Mouse (Mus musculus): ENCODE measurements at regions not wholly inside any gene's neighbourhood (a gene's known extent, or its start where the extent isn't known, plus 50 kb on each side); places are given as distances from the start of the nearest gene placed in this dataset.

GRCm38 (mm10) chr3:147153998-147154397, 301.8 kb downstream of the Ttll7 start:
- Histone ChIP-seq H3K36me3 (replicated peaks) (no peaks in the 10 kb centered on the region), H3K9me3 (no peaks in the 10 kb centered on the region), H3K9ac (no peak overlapping the region), H3K27ac (no peak overlapping the region), H3K4me1 (no peaks in the 10 kb centered on the region), H3K4me2 (no peak overlapping the region), H3K4me3 (no peak overlapping the region), H3K27me3 (replicated peaks) (no peaks in the 10 kb centered on the region)
- WGBS: 82% methylated on average over 2 of the region's 2 CpGs
- no peak for ATAC-seq (replicated peaks)

- no peaks in the 10 kb centered on the region for H3K4me1 ChIP-seq
- 89% methylated on average over 10 of the region's 10 CpGs for WGBS
- H3K9me3 ChIP-seq: no peaks in the 10 kb centered on the region
- H3K4me3 ChIP-seq: no peak overlapping the region
- H3K27ac ChIP-seq: no peak overlapping the region
- no peaks in the 10 kb centered on the region for H3K27me3 ChIP-seq (replicated peaks)
- H3K9ac ChIP-seq: no peak overlapping the region
- H3K36me3 ChIP-seq (replicated peaks): no peaks in the 10 kb centered on the region
- no peak overlapping the region for H3K4me2 ChIP-seq
- no peak for ATAC-seq (replicated peaks)
Measured at GRCm38 (mm10) chr3:147163126-147163525, 311.0 kb downstream of the Ttll7 start.

DNA sequence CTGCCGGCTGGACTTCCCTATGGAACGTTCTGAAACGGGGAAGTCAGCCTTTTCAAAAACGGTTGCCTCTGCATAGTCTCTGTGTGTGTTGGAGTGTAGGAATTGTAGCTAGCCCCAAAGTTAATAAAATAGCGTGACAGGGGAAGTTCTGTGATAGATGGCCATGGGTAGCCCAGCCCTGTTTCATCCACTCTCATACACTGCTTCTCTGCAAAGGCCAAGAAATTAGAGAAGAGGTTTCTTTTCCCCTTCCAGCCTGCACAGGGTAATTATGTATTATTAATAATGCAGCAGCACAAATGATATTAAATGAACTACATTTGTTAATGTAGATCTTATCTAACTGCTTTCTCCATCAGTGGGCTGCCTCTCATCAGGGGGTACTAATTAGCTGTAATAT, 311.4 kb downstream of the Ttll7 start:
- no peaks in the 10 kb centered on the region for H3K36me3 ChIP-seq (replicated peaks)
- no peak for ATAC-seq (replicated peaks)
- H3K4me1 ChIP-seq: no peaks in the 10 kb centered on the region
- no peak overlapping the region for H3K27ac ChIP-seq
- no peak overlapping the region for H3K9ac ChIP-seq
- no peak overlapping the region for H3K4me3 ChIP-seq
- H3K9me3 ChIP-seq: no peaks in the 10 kb centered on the region
- no peak overlapping the region for H3K4me2 ChIP-seq
- no peaks in the 10 kb centered on the region for H3K27me3 ChIP-seq (replicated peaks)
- WGBS: 86% methylated on average over 5 of the region's 5 CpGs

DNA sequence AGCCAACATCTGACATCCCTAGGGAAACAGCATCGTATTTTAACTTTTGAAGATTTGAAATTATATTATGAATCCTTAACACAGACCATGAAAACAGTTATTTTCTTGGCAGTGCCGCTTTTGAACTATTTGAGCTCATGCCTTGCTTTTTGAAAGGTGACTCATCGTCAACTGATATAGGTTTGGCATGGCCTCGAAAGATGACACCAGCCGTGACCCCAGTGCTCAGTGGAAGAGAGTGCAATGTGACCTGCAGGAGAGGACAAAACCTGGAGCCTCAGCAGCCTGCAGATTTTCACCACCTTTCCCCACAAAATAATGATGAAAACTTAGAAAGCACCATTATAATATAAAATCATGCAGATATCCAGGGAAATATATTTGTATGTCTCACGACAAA, 312.8 kb downstream of the Ttll7 start:
- H3K9ac ChIP-seq: no peak overlapping the region
- no peaks in the 10 kb centered on the region for H3K27me3 ChIP-seq (replicated peaks)
- H3K4me1 ChIP-seq: no peaks in the 10 kb centered on the region
- ATAC-seq (replicated peaks): no peak
- WGBS: 86% methylated on average over 6 of the region's 6 CpGs
- no peaks in the 10 kb centered on the region for H3K9me3 ChIP-seq
- no peaks in the 10 kb centered on the region for H3K36me3 ChIP-seq (replicated peaks)
- H3K4me2 ChIP-seq: no peak overlapping the region
- H3K27ac ChIP-seq: no peak overlapping the region
- H3K4me3 ChIP-seq: no peak overlapping the region

DNA sequence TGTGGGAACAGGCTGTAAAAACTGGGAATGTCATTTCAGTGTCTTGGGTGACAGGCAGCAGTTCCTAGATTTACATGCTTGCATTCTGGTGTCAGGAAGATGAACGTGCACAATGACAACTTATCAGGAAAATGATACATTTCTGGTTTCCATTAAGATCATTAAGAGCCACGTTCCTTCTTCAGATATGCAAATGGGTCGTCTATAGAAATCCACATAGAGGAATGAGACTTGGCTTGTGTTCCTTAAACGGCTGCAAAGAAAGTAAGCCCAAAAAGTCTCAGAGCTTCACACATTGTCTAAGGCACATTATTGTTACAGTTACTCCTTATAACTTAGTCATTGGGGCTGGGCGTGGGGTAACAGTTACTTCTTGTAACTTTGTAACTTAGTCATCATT, 314.4 kb downstream of the Ttll7 start:
- H3K36me3 ChIP-seq (replicated peaks): no peaks in the 10 kb centered on the region
- WGBS: 61% methylated on average over 5 of the region's 5 CpGs
- H3K9me3 ChIP-seq: no peaks in the 10 kb centered on the region
- ATAC-seq (replicated peaks): no peak
- H3K4me1 ChIP-seq: no peaks in the 10 kb centered on the region
- H3K9ac ChIP-seq: no peak overlapping the region
- H3K4me3 ChIP-seq: no peak overlapping the region
- H3K4me2 ChIP-seq: no peak overlapping the region
- H3K27ac ChIP-seq: no peak overlapping the region
- no peaks in the 10 kb centered on the region for H3K27me3 ChIP-seq (replicated peaks)

DNA sequence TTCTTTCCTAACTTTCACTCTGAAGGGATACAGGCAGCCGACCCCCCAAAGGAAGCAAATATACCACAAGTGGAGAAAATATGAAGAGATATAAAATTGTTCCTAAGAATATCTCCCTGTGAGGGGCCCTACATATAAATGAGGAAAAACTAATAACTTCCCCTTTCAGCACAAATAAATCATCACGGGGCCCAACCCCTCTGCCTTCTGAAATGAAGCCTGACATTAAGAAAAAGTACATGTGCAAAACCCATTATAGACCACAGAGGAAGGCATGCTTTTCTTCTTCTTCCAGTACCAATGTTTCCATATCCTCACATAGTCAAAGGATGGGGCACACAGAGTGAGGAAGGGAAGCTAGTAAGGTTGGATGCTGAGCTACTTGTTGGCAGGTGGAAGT, 317.0 kb downstream of the Ttll7 start:
- H3K9ac ChIP-seq: no peak overlapping the region
- no peaks in the 10 kb centered on the region for H3K27me3 ChIP-seq (replicated peaks)
- no peak overlapping the region for H3K4me2 ChIP-seq
- ATAC-seq (replicated peaks): no peak
- H3K36me3 ChIP-seq (replicated peaks): no peaks in the 10 kb centered on the region
- H3K4me1 ChIP-seq: no peaks in the 10 kb centered on the region
- H3K4me3 ChIP-seq: no peak overlapping the region
- no peaks in the 10 kb centered on the region for H3K9me3 ChIP-seq
- WGBS: 93% methylated on average over 2 of the region's 2 CpGs
- H3K27ac ChIP-seq: no peak overlapping the region

GRCm38 (mm10) chr3:147170106-147170505, 317.9 kb downstream of the Ttll7 start:
- H3K4me1 ChIP-seq: no peaks in the 10 kb centered on the region
- no peak for ATAC-seq (replicated peaks)
- H3K4me3 ChIP-seq: no peak overlapping the region
- no peaks in the 10 kb centered on the region for H3K9me3 ChIP-seq
- no peak overlapping the region for H3K27ac ChIP-seq
- H3K27me3 ChIP-seq (replicated peaks): no peaks in the 10 kb centered on the region
- WGBS: 53% methylated on average over 2 of the region's 2 CpGs
- H3K9ac ChIP-seq: no peak overlapping the region
- H3K36me3 ChIP-seq (replicated peaks): no peaks in the 10 kb centered on the region
- H3K4me2 ChIP-seq: no peak overlapping the region

DNA sequence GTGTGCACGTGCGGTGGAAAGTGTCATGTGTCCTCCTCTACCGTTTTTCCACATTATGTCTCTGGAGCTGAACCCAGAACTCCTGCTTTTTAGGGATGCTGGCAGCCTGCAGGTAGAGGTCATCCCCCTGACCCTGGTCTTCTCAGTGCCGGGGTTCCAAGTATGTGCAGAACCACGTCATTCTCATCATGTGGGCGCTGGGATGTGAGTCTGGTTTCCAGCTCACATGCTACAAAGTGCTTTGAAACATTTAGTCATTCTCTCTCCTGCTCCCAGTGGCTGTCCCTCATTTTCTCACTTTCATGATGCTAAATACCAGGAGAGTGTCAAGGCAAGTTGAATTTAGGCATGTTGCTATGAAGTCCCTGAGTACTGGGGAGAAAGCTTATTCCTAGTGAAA, 326.6 kb downstream of the Ttll7 start:
- Histone ChIP-seq H3K4me3 (no peak overlapping the region), H3K27me3 (replicated peaks) (no peaks in the 10 kb centered on the region), H3K36me3 (replicated peaks) (no peaks in the 10 kb centered on the region), H3K9ac (no peak overlapping the region), H3K27ac (no peak overlapping the region), H3K9me3 (no peaks in the 10 kb centered on the region), H3K4me2 (no peak overlapping the region), H3K4me1 (peaks cover 23% of the 10 kb centered on the region)
- ATAC-seq (replicated peaks): no peak
- WGBS: 80% methylated on average over 6 of the region's 6 CpGs

DNA sequence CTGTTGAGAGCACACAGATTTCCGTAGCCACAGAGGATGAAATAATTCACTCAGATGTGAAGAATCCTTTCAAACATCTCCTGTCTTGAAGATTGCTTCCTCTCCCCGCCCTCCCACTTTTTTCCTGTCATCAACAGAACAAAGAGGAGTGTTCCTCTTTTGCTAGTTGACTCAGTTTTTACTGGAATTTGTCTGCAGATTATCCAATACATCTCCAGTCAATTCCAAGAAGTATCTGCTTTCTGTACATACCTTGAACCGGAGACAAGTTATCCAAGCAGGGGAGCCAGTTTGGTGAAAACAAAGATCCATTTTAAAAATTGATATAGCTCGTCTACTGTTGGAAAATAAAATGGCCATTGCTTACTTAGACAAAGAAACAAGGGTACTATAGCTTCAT, 328.5 kb downstream of the Ttll7 start:
- no peak for ATAC-seq (replicated peaks)
- H3K27ac ChIP-seq: peak overlapping the region; percentile 68; the same call in 1 of the 2 replicates

DNA sequence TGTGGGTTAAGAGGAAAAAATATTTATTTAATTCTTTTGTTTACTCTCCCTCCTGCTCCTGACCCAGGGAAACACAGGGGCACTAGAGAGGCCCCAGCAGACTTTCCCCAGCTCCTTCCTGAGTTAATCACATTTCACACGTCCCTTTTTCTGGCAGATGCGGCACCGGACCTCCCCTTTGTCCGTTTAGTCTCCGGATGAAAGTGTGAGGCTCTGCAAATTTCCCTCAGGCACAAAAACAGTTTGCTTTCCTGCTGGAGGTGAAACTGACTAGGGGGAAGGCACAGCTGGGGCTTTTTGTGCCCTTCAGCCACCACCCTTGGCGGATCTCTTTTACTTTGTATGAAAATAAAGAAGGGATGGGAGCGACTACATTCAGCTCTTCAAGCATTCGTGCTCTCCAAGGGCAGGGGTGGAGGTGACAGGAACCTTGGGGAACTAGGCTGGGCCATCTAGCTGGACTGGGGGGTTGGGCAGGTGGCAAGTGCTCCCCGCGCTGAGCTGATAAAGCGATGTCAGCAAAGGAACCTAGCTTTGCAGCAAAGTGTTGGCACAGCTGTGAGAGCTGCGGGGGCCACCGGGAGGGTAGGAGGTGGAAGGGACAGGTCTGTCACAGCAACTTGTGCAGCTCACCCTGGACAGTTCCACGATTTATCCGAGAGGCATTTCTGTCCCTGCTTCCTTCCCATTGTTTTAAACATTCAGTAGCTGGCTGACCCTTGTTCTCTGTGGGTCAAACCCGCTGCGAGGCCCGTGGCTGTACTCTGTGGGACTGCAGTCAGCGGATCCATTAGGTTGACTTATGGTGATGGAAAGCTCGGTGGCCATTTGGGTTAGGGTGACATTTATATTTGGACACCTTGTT, 329.6 kb downstream of the Ttll7 start:
- Histone ChIP-seq H3K9me3 (no peaks in the 10 kb centered on the region), H3K27ac (peak overlapping the region; percentile 68), H3K4me3 (no peak overlapping the region), H3K36me3 (replicated peaks) (no peaks in the 10 kb centered on the region), H3K9ac (no peak overlapping the region), H3K4me2 (peak overlapping the region; percentile 30), H3K27me3 (replicated peaks) (no peaks in the 10 kb centered on the region), H3K4me1 (peaks cover 23% of the 10 kb centered on the region)
- whole genome bisulfite sequencing: 2% methylated on average over 20 of the region's 20 CpGs
- ATAC-seq (replicated peaks): peak; percentile 59

More for the DNA sequence above, 328.5 kb downstream of the Ttll7 start:
- no peak overlapping the region for H3K4me2 ChIP-seq
- H3K9me3 ChIP-seq: no peaks in the 10 kb centered on the region
- H3K4me3 ChIP-seq: no peak overlapping the region
- H3K27me3 ChIP-seq (replicated peaks): no peaks in the 10 kb centered on the region
- peaks cover 23% of the 10 kb centered on the region for H3K4me1 ChIP-seq
- no peaks in the 10 kb centered on the region for H3K36me3 ChIP-seq (replicated peaks)
- no peak overlapping the region for H3K9ac ChIP-seq
- 43% methylated on average over 4 of the region's 4 CpGs for WGBS

DNA sequence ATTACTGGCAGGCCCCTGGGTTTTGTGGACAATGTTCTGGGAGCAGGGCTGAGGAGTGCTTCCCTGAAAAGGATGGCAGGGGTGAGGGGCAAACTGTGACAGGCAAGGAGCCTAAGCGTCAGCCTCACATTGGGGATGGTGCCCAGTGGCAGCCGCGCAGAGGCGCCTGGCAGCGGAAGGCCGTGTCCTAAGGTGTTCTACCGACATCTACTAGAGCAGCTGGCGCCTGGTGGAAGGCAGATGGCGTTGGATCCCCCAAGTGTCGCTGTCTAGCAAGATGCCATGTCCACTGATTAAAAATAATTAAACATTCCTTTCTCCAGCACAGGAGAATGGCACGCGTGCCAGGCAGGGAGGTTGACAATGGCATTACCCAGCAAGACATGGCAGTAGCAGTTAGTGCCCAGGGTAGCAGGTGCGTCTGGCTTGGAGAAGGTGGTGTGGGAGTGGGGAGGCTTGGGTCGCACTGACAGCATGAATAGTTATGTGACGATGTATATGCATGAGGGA, 330.3 kb downstream of the Ttll7 start:
- H3K9me3 ChIP-seq: no peaks in the 10 kb centered on the region
- 9% methylated on average over 15 of the region's 15 CpGs for WGBS

DNA sequence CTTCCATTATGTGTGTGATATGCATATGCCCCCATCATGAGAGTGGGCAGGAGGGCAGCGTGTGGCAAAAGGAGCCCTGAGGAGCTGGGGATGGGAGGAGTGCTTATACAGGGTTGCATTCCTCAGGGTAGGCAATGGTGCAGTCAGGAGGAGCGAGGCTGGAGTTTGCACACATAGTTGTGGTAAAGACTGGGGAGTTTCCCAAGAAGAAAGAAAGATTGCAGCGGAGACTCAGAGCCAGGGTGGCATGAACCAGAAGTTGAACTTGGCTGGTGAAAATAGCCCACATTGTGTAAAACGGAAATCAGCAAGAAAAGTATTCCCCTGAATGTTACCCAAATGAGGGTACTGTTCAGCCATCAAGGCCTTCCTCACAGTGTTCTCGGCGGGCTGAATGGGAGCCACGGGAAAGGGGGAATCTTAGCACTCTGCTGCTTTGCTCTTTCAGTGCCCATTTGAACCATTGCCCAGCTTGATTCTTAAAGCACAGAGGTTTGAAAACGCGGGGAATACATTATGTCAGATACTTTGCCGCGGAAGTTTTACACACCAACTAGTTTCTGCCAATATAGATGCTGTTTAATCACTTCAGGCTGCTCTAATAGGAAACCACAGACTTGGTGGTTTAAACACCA, 331.6 kb downstream of the Ttll7 start:
- H3K4me3 ChIP-seq: no peak overlapping the region
- H3K9me3 ChIP-seq: no peaks in the 10 kb centered on the region
- H3K36me3 ChIP-seq (replicated peaks): no peaks in the 10 kb centered on the region
- WGBS: 57% methylated on average over 11 of the region's 11 CpGs
- H3K4me2 ChIP-seq: no peak overlapping the region
- no peak overlapping the region for H3K27ac ChIP-seq
- peaks cover 23% of the 10 kb centered on the region for H3K4me1 ChIP-seq
- ATAC-seq (replicated peaks): no peak
- no peak overlapping the region for H3K9ac ChIP-seq
- H3K27me3 ChIP-seq (replicated peaks): no peaks in the 10 kb centered on the region

More for the DNA sequence above, 330.3 kb downstream of the Ttll7 start:
- Histone ChIP-seq H3K36me3 (replicated peaks) (no peaks in the 10 kb centered on the region), H3K27me3 (replicated peaks) (no peaks in the 10 kb centered on the region), H3K9ac (no peak overlapping the region), H3K4me2 (peak overlapping the region; percentile 30), H3K4me1 (peaks cover 23% of the 10 kb centered on the region), H3K27ac (peak overlapping the region; percentile 68; the same call in 1 of the 2 replicates), H3K4me3 (no peak overlapping the region)
- ATAC-seq (replicated peaks): peak; percentile 82
